Mouse (Mus musculus) lung, embryonic 14.5 days (tissue): ENCODE results near the gene Cdsn. TPM values are rescaled to one million over a fixed set of nuclear protein-coding genes. Genes with fewer than 3 reads are reported as not detected.

Experiments
- ATAC-seq: fragments of 200-750 bp; cut with Nextera tagmentation; 2 replicates; pipeline ENCODE4 v1.8.0; 2017; ENCODE audit warnings: mild to moderate bottlenecking, moderate TSS enrichment, moderate library complexity; ENCODE audit not compliant: insufficient read depth
- DNase-seq: peaks from one replicate; pipeline ENCODE4 v3.0.0-alpha.2; 2015
- H3K27ac ChIP-seq: fragments of 300-500 bp; sonication (generic); 2 replicates; pipeline ENCODE4 v1.5.1; 2014; ENCODE audit warnings: low read depth, mild to moderate bottlenecking, moderate library complexity
- H3K27me3 ChIP-seq: fragments of 300-500 bp; sonication (generic); 2 replicates; pipeline ENCODE4 v1.6.1; 2014; ENCODE audit warnings: low read length, control low read depth; ENCODE audit not compliant: insufficient read depth
- H3K36me3 ChIP-seq: fragments of 300-500 bp; sonication (generic); 2 replicates; pipeline ENCODE4 v1.6.1; 2014; ENCODE audit warnings: control low read depth; ENCODE audit not compliant: insufficient read depth
- H3K4me1 ChIP-seq: fragments of 300-500 bp; sonication (generic); 2 replicates; pipeline ENCODE4 v1.6.1; 2014; ENCODE audit warnings: antibody characterized with exemption, control low read depth; ENCODE audit not compliant: insufficient read depth
- H3K4me2 ChIP-seq: fragments of 300-500 bp; sonication (generic); 2 replicates; pipeline ENCODE4 v1.6.1; 2014; ENCODE audit warnings: mild to moderate bottlenecking
- H3K4me3 ChIP-seq: fragments of 300-500 bp; sonication (generic); 2 replicates; pipeline ENCODE4 v1.5.1; 2014; ENCODE audit warnings: low read depth, low read length
- H3K9ac ChIP-seq: fragments of 300-500 bp; sonication (generic); 2 replicates; pipeline ENCODE4 v1.6.1; 2014
- H3K9me3 ChIP-seq: fragments of 300-500 bp; sonication (generic); 2 replicates; pipeline ENCODE4 v1.6.1; 2016; ENCODE audit warnings: low read depth, low read length, control low read depth
- CTCF ChIP-seq: IDR thresholded peaks from 2 replicates; pipeline ENCODE4 v1.5.1; 2016; ENCODE audit warnings: antibody characterized with exemption, low read depth
- WGBS: fragments of 180-500 bp; shearing (Covaris S2); extraction: QIAGEN DNeasy Blood & Tissue Kit; methylation state at CpG from one replicate; pipeline ENCODE4 v1.1.7; 2014; 5-methylcytosine and 5-hydroxymethylcytosine counted together
- polyA plus RNA-seq: library from polyadenylated mRNA; unstranded; fragments of >200 nt; fragmentation: Nextera tagmentation; extraction: Ambion mirVana; gene quantifications from 2 replicates; pipeline ENCODE4 v1.2.1, GENCODE M21; 2014

The Cdsn gene
- polyA plus RNA-seq, 1 experiment from 2014 or later, result 0.07 TPM

DNA sequence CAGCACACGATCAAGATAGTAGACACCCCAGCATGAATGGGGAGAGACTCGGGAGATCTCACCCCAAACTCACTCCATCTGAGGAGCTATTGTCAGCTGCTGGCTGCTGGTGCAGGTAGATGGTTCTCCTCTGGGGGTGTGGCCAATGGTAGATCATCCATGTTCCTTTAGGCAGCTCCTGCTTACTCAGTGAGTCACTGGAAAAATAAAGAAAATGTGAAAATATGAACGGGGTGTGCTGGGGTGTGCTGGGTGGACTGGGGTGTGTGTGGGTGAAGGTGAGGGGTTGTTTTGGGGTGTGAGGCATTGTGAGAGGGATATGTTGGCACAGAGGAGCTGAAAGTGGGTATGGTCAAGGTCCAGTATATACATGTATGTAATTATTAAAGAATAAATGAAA is 45.5 kb downstream of the Cdsn start:
- H3K4me2 ChIP-seq, result no peak overlapping the region
- ATAC-seq (no peak), DNase-seq (no peak)
- H3K9me3 ChIP-seq, result no peaks in the 10 kb centered on the region
- WGBS, result 89% methylated on average over 3 of the region's 3 CpGs
- H3K4me1 ChIP-seq, result no peaks in the 10 kb centered on the region; the same call in 1 of the 2 replicates
- H3K27me3 ChIP-seq, result no peaks in the 10 kb centered on the region; the same call in 1 of the 2 replicates
- H3K4me3 ChIP-seq, result no peak overlapping the region
- no peaks in the 10 kb centered on the region for H3K36me3 ChIP-seq
- TF ChIP-seq CTCF, result no peak
- H3K27ac ChIP-seq, result no peak overlapping the region
- no peak overlapping the region for H3K9ac ChIP-seq

DNA sequence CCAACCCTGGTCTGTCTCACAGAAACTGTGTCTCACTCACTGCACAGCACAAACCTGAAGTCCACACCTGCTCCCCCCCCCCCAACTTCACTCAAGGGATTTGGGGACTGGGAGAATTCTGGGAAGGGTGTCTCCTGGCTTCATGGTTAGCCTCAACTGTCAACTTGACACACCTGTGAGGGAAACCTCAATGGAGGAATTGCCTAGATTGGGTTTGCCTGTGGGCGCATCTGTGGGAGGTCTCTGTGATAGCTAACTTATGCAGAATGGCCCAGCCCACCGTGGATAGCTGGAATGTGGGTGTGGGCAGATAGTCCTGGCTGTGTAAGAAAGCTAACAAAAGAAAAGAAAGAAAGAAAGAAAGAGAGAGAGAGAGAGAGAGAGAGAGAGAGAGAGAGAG is 49.3 kb downstream of the Cdsn start, which contains the start of gene Sfta2:
Sfta2 (plus strand) TSS at position 301 of the 400 bp plus-strand sequence.
- WGBS, result 44% methylated on average over 2 of the region's 2 CpGs
- Histone ChIP-seq H3K9ac (no peak within 1 kb of the TSS), H3K4me2 (no peak within 1 kb of the TSS), H3K27me3 (no peaks in the 10 kb centered on the region; the same call in 1 of the 2 replicates), H3K36me3 (no peaks in the 10 kb centered on the region), H3K4me3 (no peak within 1 kb of the TSS), H3K4me1 (no peaks in the 10 kb centered on the region; the same call in 1 of the 2 replicates), H3K27ac (no peak within 1 kb of the TSS), H3K9me3 (no peaks in the 10 kb centered on the region)
- ATAC-seq (no peak), DNase-seq (no peak)
- no peak for TF ChIP-seq CTCF

DNA sequence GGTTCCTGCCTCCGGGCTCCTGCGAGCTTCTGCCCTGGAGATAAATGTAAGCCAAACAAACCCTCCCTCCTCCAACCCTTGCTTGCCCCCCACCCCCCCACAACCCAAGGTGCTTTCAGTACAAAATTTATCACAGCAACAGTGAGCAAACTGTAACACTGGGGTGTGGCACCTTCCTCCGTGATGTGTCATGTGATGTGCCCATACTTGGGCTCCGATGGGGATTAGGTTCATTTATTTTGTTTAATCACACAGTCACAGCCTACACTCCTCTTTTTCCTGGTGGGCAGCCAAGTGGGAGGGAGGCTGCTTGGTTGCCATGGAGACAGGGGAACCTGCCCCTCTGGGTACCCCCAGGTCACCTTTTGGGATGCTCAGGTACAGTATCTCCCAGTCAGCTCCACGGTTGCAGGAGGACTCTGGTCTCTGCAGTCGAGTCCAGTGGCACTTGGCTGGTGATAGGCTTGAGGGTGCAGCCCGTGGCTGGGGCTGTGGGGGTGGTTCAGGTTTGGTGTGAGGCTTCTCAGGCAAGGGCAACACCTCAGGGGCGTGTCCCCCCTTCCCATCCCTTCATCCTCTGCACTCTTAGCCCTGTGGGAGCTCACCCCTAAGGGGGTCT is 49.9 kb downstream of the Cdsn start:
- H3K36me3 ChIP-seq, result no peaks in the 10 kb centered on the region
- no peaks in the 10 kb centered on the region; the same call in 1 of the 2 replicates for H3K4me1 ChIP-seq
- no peak overlapping the region for H3K4me2 ChIP-seq
- no peak overlapping the region for H3K9ac ChIP-seq
- ATAC-seq, result no peak
- no peak overlapping the region for H3K4me3 ChIP-seq
- DNase-seq, result no peak
- 28% methylated on average over 8 of the region's 8 CpGs for WGBS
- TF ChIP-seq CTCF, result no peak
- H3K9me3 ChIP-seq, result no peaks in the 10 kb centered on the region
- no peaks in the 10 kb centered on the region; the same call in 1 of the 2 replicates for H3K27me3 ChIP-seq
- no peak overlapping the region for H3K27ac ChIP-seq

Other genes starting within 250 kb of the Cdsn start
- gene H2-Q1, start 231.7 kb upstream of the Cdsn start, polyA plus RNA-seq, result 1.0 and 1.1 TPM in 2 replicates
- 9.5 and 10.8 TPM in 2 replicates for gene H2-Q2, start 209.9 kb upstream of the Cdsn start, polyA plus RNA-seq
- 5.0 and 6.0 TPM in 2 replicates for gene H2-Q4, start 172.5 kb upstream of the Cdsn start, polyA plus RNA-seq
- gene H2-Q6, start 127.3 kb upstream of the Cdsn start, polyA plus RNA-seq, result 0.54 and 0.61 TPM in 2 replicates
- 6.9 and 7.3 TPM in 2 replicates for gene H2-Q7, start 113.0 kb upstream of the Cdsn start, polyA plus RNA-seq
- 0.08 and 0.28 TPM in 2 replicates for gene H2-Q10, start 82.0 kb upstream of the Cdsn start, polyA plus RNA-seq
- gene Pou5f1, start 46.1 kb upstream of the Cdsn start, polyA plus RNA-seq, result 0.18 TPM in 1 of 2 replicates, not detected in the other
- 83.9 and 89.3 TPM in 2 replicates for gene Tcf19, start 35.3 kb upstream of the Cdsn start, polyA plus RNA-seq
- gene Cchcr1, start 35.0 kb upstream of the Cdsn start, polyA plus RNA-seq, result 15.2 and 20.3 TPM in 2 replicates
- gene Psors1c2, start 18.9 kb upstream of the Cdsn start, polyA plus RNA-seq, result 0.82 and 0.84 TPM in 2 replicates
- gene 2300002M23Rik, start 15.3 kb downstream of the Cdsn start, polyA plus RNA-seq, result not detected in 2 replicates
- gene Sfta2, start 49.4 kb downstream of the Cdsn start, polyA plus RNA-seq, result 61.3 and 64.3 TPM in 2 replicates
- not detected in 2 replicates for gene Gm9573, start 74.5 kb downstream of the Cdsn start, polyA plus RNA-seq
- gene Mucl3, start 91.6 kb downstream of the Cdsn start, polyA plus RNA-seq, result 1.0 and 1.4 TPM in 2 replicates
- 22.4 and 24.1 TPM in 2 replicates for gene Vars2, start 115.5 kb downstream of the Cdsn start, polyA plus RNA-seq
- 47.4 and 49.3 TPM in 2 replicates for gene Gtf2h4, start 121.6 kb downstream of the Cdsn start, polyA plus RNA-seq
- gene Ddr1, start 152.5 kb downstream of the Cdsn start, polyA plus RNA-seq, result 32.9 and 38.2 TPM in 2 replicates